Mouse (Mus musculus): Measurements from ENCODE around the gene Olfr1155. TPM values are rescaled to one million over a fixed set of nuclear protein-coding genes. Genes with fewer than 3 reads are reported as not detected.

The Olfr1155 gene
- polyA plus RNA-seq (2015; fragmentation: Nextera tagmentation; extraction: Ambion mirVana), result not detected in 2 replicates

- H3K27me3 ChIP-seq (replicated peaks; ENCODE audit: control insufficient read depth, insufficient read depth, low read length), result no peaks in the 10 kb centered on the region
- H3K36me3 ChIP-seq (ENCODE audit: control insufficient read depth, insufficient read depth), result no peaks in the 10 kb centered on the region
- no peaks in the 10 kb centered on the region for H3K9me3 ChIP-seq (ENCODE audit: control insufficient read depth)
- H3K4me3 ChIP-seq (ENCODE audit: low read depth, low read length), result no peak within 1 kb of the TSS
- H3K27ac ChIP-seq (ENCODE audit: low read depth, low read length), result no peak within 1 kb of the TSS
- ATAC-seq, result no peak
- no peaks in the 10 kb centered on the region for H3K4me1 ChIP-seq (replicated peaks; ENCODE audit: control insufficient read depth, insufficient read depth, low read length)
- WGBS, result 95% methylated on average over 1 of the region's 1 CpGs
- H3K4me2 ChIP-seq (replicated peaks; ENCODE audit: low read depth), result no peak within 1 kb of the TSS
- TF ChIP-seq CTCF (IDR thresholded peaks at IDR 0.05; ENCODE audit: low read depth), result no peak
- no peak within 1 kb of the TSS for H3K9ac ChIP-seq (ENCODE audit: low read depth, low read length)
Measured at GRCm38 (mm10) chr2:87945037-87945436, at the start of gene Olfr1155. Olfr1155 (minus strand) TSS chr2:87945137.

- H3K27me3 ChIP-seq (replicated peaks; ENCODE audit: control insufficient read depth, insufficient read depth, low read length), result no peaks in the 10 kb centered on the region
- TF ChIP-seq CTCF (IDR thresholded peaks at IDR 0.05; ENCODE audit: low read depth), result no peak
- H3K4me2 ChIP-seq (replicated peaks; ENCODE audit: low read depth), result no peak within 1 kb of the TSS
- H3K4me3 ChIP-seq (ENCODE audit: low read depth, low read length), result no peak within 1 kb of the TSS
- no peak for ATAC-seq
- H3K9me3 ChIP-seq (ENCODE audit: control insufficient read depth), result no peaks in the 10 kb centered on the region
- H3K4me1 ChIP-seq (replicated peaks; ENCODE audit: control insufficient read depth, insufficient read depth, low read length), result no peaks in the 10 kb centered on the region
- H3K27ac ChIP-seq (ENCODE audit: low read depth, low read length), result no peak within 1 kb of the TSS
- no peaks in the 10 kb centered on the region for H3K36me3 ChIP-seq (ENCODE audit: control insufficient read depth, insufficient read depth)
- no peak within 1 kb of the TSS for H3K9ac ChIP-seq (ENCODE audit: low read depth, low read length)
Measured at GRCm38 (mm10) chr2:87989813-87990212, 44.9 kb upstream of the Olfr1155 start, which contains the start of gene Olfr1158. Olfr1158 (plus strand) TSS chr2:87990113.

- Histone ChIP-seq H3K9ac (ENCODE audit: low read depth, low read length) (no peak within 1 kb of the TSS), H3K4me1 (replicated peaks; ENCODE audit: control insufficient read depth, insufficient read depth, low read length) (no peaks in the 10 kb centered on the region), H3K27ac (ENCODE audit: low read depth, low read length) (no peak within 1 kb of the TSS), H3K27me3 (replicated peaks; ENCODE audit: control insufficient read depth, insufficient read depth, low read length) (no peaks in the 10 kb centered on the region), H3K4me2 (replicated peaks; ENCODE audit: low read depth) (no peak within 1 kb of the TSS), H3K36me3 (ENCODE audit: control insufficient read depth, insufficient read depth) (no peaks in the 10 kb centered on the region), H3K9me3 (ENCODE audit: control insufficient read depth) (no peaks in the 10 kb centered on the region), H3K4me3 (ENCODE audit: low read depth, low read length) (no peak within 1 kb of the TSS)
- no peak for ATAC-seq
- TF ChIP-seq CTCF (IDR thresholded peaks at IDR 0.05; ENCODE audit: low read depth), result no peak
- 67% methylated on average over 3 of the region's 3 CpGs for WGBS
Measured at GRCm38 (mm10) chr2:87974563-87974962, 29.6 kb upstream of the Olfr1155 start, which contains the start of gene Olfr74. Olfr74 (minus strand) TSS chr2:87974663.

GRCm38 (mm10) chr2:87968199-87968598, 23.3 kb upstream of the Olfr1155 start, which contains the start of gene Olfr1157:
Olfr1157 (minus strand) TSS chr2:87968299.
- Histone ChIP-seq H3K9ac (ENCODE audit: low read depth, low read length) (no peak within 1 kb of the TSS), H3K36me3 (ENCODE audit: control insufficient read depth, insufficient read depth) (no peaks in the 10 kb centered on the region), H3K4me1 (replicated peaks; ENCODE audit: control insufficient read depth, insufficient read depth, low read length) (no peaks in the 10 kb centered on the region), H3K27ac (ENCODE audit: low read depth, low read length) (no peak within 1 kb of the TSS), H3K4me2 (replicated peaks; ENCODE audit: low read depth) (no peak within 1 kb of the TSS), H3K9me3 (ENCODE audit: control insufficient read depth) (no peaks in the 10 kb centered on the region), H3K27me3 (replicated peaks; ENCODE audit: control insufficient read depth, insufficient read depth, low read length) (no peaks in the 10 kb centered on the region), H3K4me3 (ENCODE audit: low read depth, low read length) (no peak within 1 kb of the TSS)
- WGBS, result 95% methylated on average over 4 of the region's 4 CpGs
- no peak for TF ChIP-seq CTCF (IDR thresholded peaks at IDR 0.05; ENCODE audit: low read depth)
- no peak for ATAC-seq

GRCm38 (mm10) chr2:87953000-87953399, 8.1 kb upstream of the Olfr1155 start, which contains the start of gene Olfr1156:
Olfr1156 (minus strand) TSS chr2:87953100.
- Histone ChIP-seq H3K4me1 (replicated peaks; ENCODE audit: control insufficient read depth, insufficient read depth, low read length) (no peaks in the 10 kb centered on the region), H3K27me3 (replicated peaks; ENCODE audit: control insufficient read depth, insufficient read depth, low read length) (no peaks in the 10 kb centered on the region), H3K9ac (ENCODE audit: low read depth, low read length) (no peak within 1 kb of the TSS), H3K36me3 (ENCODE audit: control insufficient read depth, insufficient read depth) (no peaks in the 10 kb centered on the region), H3K9me3 (ENCODE audit: control insufficient read depth) (no peaks in the 10 kb centered on the region), H3K4me2 (replicated peaks; ENCODE audit: low read depth) (no peak within 1 kb of the TSS), H3K4me3 (ENCODE audit: low read depth, low read length) (no peak within 1 kb of the TSS), H3K27ac (ENCODE audit: low read depth, low read length) (no peak within 1 kb of the TSS)
- no peak for ATAC-seq
- TF ChIP-seq CTCF (IDR thresholded peaks at IDR 0.05; ENCODE audit: low read depth), result no peak

- 85% methylated on average over 1 of the region's 1 CpGs for WGBS
- Histone ChIP-seq H3K4me2 (replicated peaks; ENCODE audit: low read depth) (no peak within 1 kb of the TSS), H3K27ac (ENCODE audit: low read depth, low read length) (no peak within 1 kb of the TSS), H3K9ac (ENCODE audit: low read depth, low read length) (no peak within 1 kb of the TSS), H3K4me3 (ENCODE audit: low read depth, low read length) (no peak within 1 kb of the TSS), H3K27me3 (replicated peaks; ENCODE audit: control insufficient read depth, insufficient read depth, low read length) (no peaks in the 10 kb centered on the region), H3K36me3 (ENCODE audit: control insufficient read depth, insufficient read depth) (no peaks in the 10 kb centered on the region), H3K9me3 (ENCODE audit: control insufficient read depth) (no peaks in the 10 kb centered on the region), H3K4me1 (replicated peaks; ENCODE audit: control insufficient read depth, insufficient read depth, low read length) (no peaks in the 10 kb centered on the region)
- TF ChIP-seq CTCF (IDR thresholded peaks at IDR 0.05; ENCODE audit: low read depth), result no peak
- ATAC-seq, result no peak
Measured at GRCm38 (mm10) chr2:87905066-87905465, 39.9 kb downstream of the Olfr1155 start, which contains the start of gene Olfr1154. Olfr1154 (minus strand) TSS chr2:87905166.

GRCm38 (mm10) chr2:87894662-87895061, 50.3 kb downstream of the Olfr1155 start, which contains the start of gene Olfr1153:
Olfr1153 (plus strand) TSS chr2:87894962.
- Histone ChIP-seq H3K9me3 (ENCODE audit: control insufficient read depth) (no peaks in the 10 kb centered on the region), H3K27ac (ENCODE audit: low read depth, low read length) (no peak within 1 kb of the TSS), H3K36me3 (ENCODE audit: control insufficient read depth, insufficient read depth) (no peaks in the 10 kb centered on the region), H3K27me3 (replicated peaks; ENCODE audit: control insufficient read depth, insufficient read depth, low read length) (no peaks in the 10 kb centered on the region), H3K9ac (ENCODE audit: low read depth, low read length) (no peak within 1 kb of the TSS), H3K4me3 (ENCODE audit: low read depth, low read length) (no peak within 1 kb of the TSS), H3K4me1 (replicated peaks; ENCODE audit: control insufficient read depth, insufficient read depth, low read length) (no peaks in the 10 kb centered on the region), H3K4me2 (replicated peaks; ENCODE audit: low read depth) (no peak within 1 kb of the TSS)
- no peak for ATAC-seq
- no peak for TF ChIP-seq CTCF (IDR thresholded peaks at IDR 0.05; ENCODE audit: low read depth)
- 74% methylated on average over 1 of the region's 1 CpGs for WGBS

Other genes with a start within 250 kb of the Olfr1155 start
- not detected in 2 replicates for gene Olfr1137, start 232.0 kb downstream of the Olfr1155 start, polyA plus RNA-seq (2015; fragmentation: Nextera tagmentation; extraction: Ambion mirVana)
- gene Olfr1138, start 205.2 kb downstream of the Olfr1155 start, polyA plus RNA-seq (2015; fragmentation: Nextera tagmentation; extraction: Ambion mirVana), result not detected in 2 replicates
- not detected in 2 replicates for gene Olfr1140, start 201.4 kb downstream of the Olfr1155 start, polyA plus RNA-seq (2015; fragmentation: Nextera tagmentation; extraction: Ambion mirVana)
- not detected in 2 replicates for gene Olfr1141, start 191.1 kb downstream of the Olfr1155 start, polyA plus RNA-seq (2015; fragmentation: Nextera tagmentation; extraction: Ambion mirVana)
- not detected in 2 replicates for gene Olfr152, start 165.7 kb downstream of the Olfr1155 start, polyA plus RNA-seq (2015; fragmentation: Nextera tagmentation; extraction: Ambion mirVana)
- gene Olfr1143, start 144.5 kb downstream of the Olfr1155 start, polyA plus RNA-seq (2015; fragmentation: Nextera tagmentation; extraction: Ambion mirVana), result not detected in 2 replicates
- gene Olfr1145, start 135.3 kb downstream of the Olfr1155 start, polyA plus RNA-seq (2015; fragmentation: Nextera tagmentation; extraction: Ambion mirVana), result not detected in 2 replicates
- not detected in 2 replicates for gene Olfr1148, start 114.6 kb downstream of the Olfr1155 start, polyA plus RNA-seq (2015; fragmentation: Nextera tagmentation; extraction: Ambion mirVana)
- gene Olfr1150-ps1, start 101.1 kb downstream of the Olfr1155 start, polyA plus RNA-seq (2015; fragmentation: Nextera tagmentation; extraction: Ambion mirVana), result not detected in 2 replicates
- not detected in 2 replicates for gene Olfr1151, start 89.3 kb downstream of the Olfr1155 start, polyA plus RNA-seq (2015; fragmentation: Nextera tagmentation; extraction: Ambion mirVana)
- not detected in 2 replicates for gene Olfr1152, start 78.6 kb downstream of the Olfr1155 start, polyA plus RNA-seq (2015; fragmentation: Nextera tagmentation; extraction: Ambion mirVana)
- not detected in 2 replicates for gene Olfr1153, start 50.2 kb downstream of the Olfr1155 start, polyA plus RNA-seq (2015; fragmentation: Nextera tagmentation; extraction: Ambion mirVana)
- gene Olfr1154, start 40.0 kb downstream of the Olfr1155 start, polyA plus RNA-seq (2015; fragmentation: Nextera tagmentation; extraction: Ambion mirVana), result not detected in 2 replicates
- gene Olfr1156, start 8.0 kb upstream of the Olfr1155 start, polyA plus RNA-seq (2015; fragmentation: Nextera tagmentation; extraction: Ambion mirVana), result not detected in 2 replicates
- gene Olfr1157, start 23.2 kb upstream of the Olfr1155 start, polyA plus RNA-seq (2015; fragmentation: Nextera tagmentation; extraction: Ambion mirVana), result not detected in 2 replicates
- not detected in 2 replicates for gene Olfr74, start 29.5 kb upstream of the Olfr1155 start, polyA plus RNA-seq (2015; fragmentation: Nextera tagmentation; extraction: Ambion mirVana)
- not detected in 2 replicates for gene Olfr1158, start 45.0 kb upstream of the Olfr1155 start, polyA plus RNA-seq (2015; fragmentation: Nextera tagmentation; extraction: Ambion mirVana)
- gene Olfr1160, start 63.1 kb upstream of the Olfr1155 start, polyA plus RNA-seq (2015; fragmentation: Nextera tagmentation; extraction: Ambion mirVana), result not detected in 2 replicates
- not detected in 2 replicates for gene Olfr1161, start 77.6 kb upstream of the Olfr1155 start, polyA plus RNA-seq (2015; fragmentation: Nextera tagmentation; extraction: Ambion mirVana)
- gene Olfr73, start 92.6 kb upstream of the Olfr1155 start, polyA plus RNA-seq (2015; fragmentation: Nextera tagmentation; extraction: Ambion mirVana), result not detected in 2 replicates
- gene Olfr1162, start 106.0 kb upstream of the Olfr1155 start, polyA plus RNA-seq (2015; fragmentation: Nextera tagmentation; extraction: Ambion mirVana), result not detected in 2 replicates
- not detected in 2 replicates for gene Olfr1163, start 126.7 kb upstream of the Olfr1155 start, polyA plus RNA-seq (2015; fragmentation: Nextera tagmentation; extraction: Ambion mirVana)
- not detected in 2 replicates for gene Olfr1164, start 148.8 kb upstream of the Olfr1155 start, polyA plus RNA-seq (2015; fragmentation: Nextera tagmentation; extraction: Ambion mirVana)
- gene Olfr1166, start 183.1 kb upstream of the Olfr1155 start, polyA plus RNA-seq (2015; fragmentation: Nextera tagmentation; extraction: Ambion mirVana), result not detected in 2 replicates
- not detected in 2 replicates for gene Olfr1167, start 210.1 kb upstream of the Olfr1155 start, polyA plus RNA-seq (2015; fragmentation: Nextera tagmentation; extraction: Ambion mirVana)
- not detected in 2 replicates for gene Olfr1168, start 236.7 kb upstream of the Olfr1155 start, polyA plus RNA-seq (2015; fragmentation: Nextera tagmentation; extraction: Ambion mirVana)